8 mouse cellular contexts compared by ENCODE assay signal in the genomic region with DNA sequence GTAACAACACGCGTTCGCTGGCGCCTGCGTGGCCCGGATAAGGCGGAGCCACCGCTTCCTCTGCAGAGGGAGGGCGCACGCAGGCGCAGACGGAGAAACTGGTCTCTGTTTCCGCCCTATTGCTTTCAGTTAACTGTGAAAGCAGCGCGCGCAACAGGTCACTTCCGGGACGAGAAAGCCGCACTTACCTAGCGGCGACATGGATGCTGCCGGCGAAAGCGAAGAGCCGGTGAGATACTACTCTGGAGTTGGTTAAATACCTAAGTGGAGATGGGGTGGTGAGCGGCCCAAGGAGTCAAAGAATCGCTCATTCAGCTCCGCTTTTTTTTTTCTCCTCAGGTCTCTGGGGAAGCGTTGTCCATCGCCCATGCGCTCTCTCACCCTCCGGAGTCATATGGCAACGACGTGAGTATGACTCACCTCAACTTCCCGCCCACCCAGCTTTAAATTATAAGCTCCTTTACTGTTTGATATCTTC. TPM values are rescaled to one million over a fixed set of nuclear protein-coding genes. Genes with fewer than 3 reads are reported as not detected.
DNase-seq lines count a peak whose midpoint lies in the region; ATAC-seq and TF ChIP-seq lines count a peak whose summit lies in the region.

A gene (plus strand): TSS at position 142 of the 478 bp plus-strand sequence.

- H3K4me1 ChIP-seq in heart, embryonic 11.5 days (ENCODE audit: control insufficient read depth, insufficient read depth, low read length): no peaks in the 10 kb centered on the region
- H3K4me1 ChIP-seq in kidney, embryonic 15.5 days: peaks cover 4% of the 10 kb centered on the region; the same call in 1 of the 2 replicates
- 0 out of 2 replicates have a peak, but pooled peaks cover 4% of the 10 kb centered on the region for H3K4me1 ChIP-seq in limb, embryonic 15.5 days
- no peaks in the 10 kb centered on the region for H3K4me1 ChIP-seq in midbrain, postnatal 0 days (ENCODE audit: insufficient read depth, low read length)

- H3K4me3 ChIP-seq in C2C12 (ENCODE audit: insufficient read depth, poor library complexity, severe bottlenecking): peak within 1 kb of the TSS; percentile 51
- H3K4me3 ChIP-seq in heart, embryonic 11.5 days (ENCODE audit: low read depth, low read length): peak within 1 kb of the TSS; percentile 56
- H3K4me3 ChIP-seq in kidney, embryonic 15.5 days (replicated peaks): peak within 1 kb of the TSS; percentile 66
- H3K4me3 ChIP-seq in limb, embryonic 15.5 days: peak within 1 kb of the TSS; percentile 58
- peak within 1 kb of the TSS; percentile 48 for H3K4me3 ChIP-seq in midbrain, postnatal 0 days (ENCODE audit: low read depth, low read length)

- H3K79me2 ChIP-seq in C2C12 (ENCODE audit: control insufficient read depth, insufficient read depth): peaks cover 32% of the 10 kb centered on the region

- no peaks in the 10 kb centered on the region for H3K9me3 ChIP-seq in heart, embryonic 11.5 days (replicated peaks; ENCODE audit: control insufficient read depth, low read length)
- H3K9me3 ChIP-seq in kidney, embryonic 15.5 days (replicated peaks): no peaks in the 10 kb centered on the region
- H3K9me3 ChIP-seq in limb, embryonic 15.5 days: no peaks in the 10 kb centered on the region
- H3K9me3 ChIP-seq in midbrain, postnatal 0 days (ENCODE audit: low read length): no peaks in the 10 kb centered on the region

- peaks cover 38% of the 10 kb centered on the region for H3K36me3 ChIP-seq in C2C12 (ENCODE audit: control insufficient read depth, insufficient read depth)
- H3K36me3 ChIP-seq in heart, embryonic 11.5 days (ENCODE audit: control insufficient read depth, insufficient read depth, low read length): no peaks in the 10 kb centered on the region
- peaks cover 20% of the 10 kb centered on the region for H3K36me3 ChIP-seq in kidney, embryonic 15.5 days
- H3K36me3 ChIP-seq in limb, embryonic 15.5 days: peaks cover 7% of the 10 kb centered on the region; the same call in 1 of the 2 replicates
- H3K36me3 ChIP-seq in midbrain, postnatal 0 days (ENCODE audit: insufficient read depth, low read length): no peaks in the 10 kb centered on the region

- peak within 1 kb of the TSS; percentile 70 for H3K9ac ChIP-seq in heart, embryonic 11.5 days (ENCODE audit: low read depth, low read length)
- peak within 1 kb of the TSS; percentile 55 for H3K9ac ChIP-seq in kidney, embryonic 15.5 days
- peak within 1 kb of the TSS; percentile 39 for H3K9ac ChIP-seq in limb, embryonic 15.5 days
- H3K9ac ChIP-seq in midbrain, postnatal 0 days (replicated peaks; ENCODE audit: low read length, poor library complexity, severe bottlenecking): peak within 1 kb of the TSS; percentile 50

- H3K27me3 ChIP-seq in C2C12 (ENCODE audit: control insufficient read depth, insufficient read depth, insufficient read length): no peaks in the 10 kb centered on the region
- no peaks in the 10 kb centered on the region for H3K27me3 ChIP-seq in heart, embryonic 11.5 days (ENCODE audit: control insufficient read depth, insufficient read depth, low read length)
- no peaks in the 10 kb centered on the region for H3K27me3 ChIP-seq in kidney, embryonic 15.5 days
- H3K27me3 ChIP-seq in limb, embryonic 15.5 days: no peaks in the 10 kb centered on the region
- H3K27me3 ChIP-seq in midbrain, postnatal 0 days (ENCODE audit: insufficient read depth, low read length): no peaks in the 10 kb centered on the region

- H3K4me2 ChIP-seq in heart, embryonic 11.5 days: peak within 1 kb of the TSS; percentile 69
- H3K4me2 ChIP-seq in kidney, embryonic 15.5 days: peak within 1 kb of the TSS; percentile 70
- peak within 1 kb of the TSS; percentile 49 for H3K4me2 ChIP-seq in limb, embryonic 15.5 days
- H3K4me2 ChIP-seq in midbrain, postnatal 0 days (ENCODE audit: low read depth, low read length, poor library complexity, severe bottlenecking): peak within 1 kb of the TSS; percentile 65

- peak within 1 kb of the TSS; percentile 85 for H3ac ChIP-seq in C2C12 (ENCODE audit: control insufficient read depth, insufficient read length, low read depth)

- TF ChIP-seq CTCF in C2C12 (IDR thresholded peaks at IDR 0.05; ENCODE audit: control insufficient read depth, insufficient read depth, insufficient read length): no peak
- TF ChIP-seq CTCF in brain, embryonic 14.5 days (IDR thresholded peaks at IDR 0.05; ENCODE audit: borderline replicate concordance, extremely low read depth, insufficient read depth, insufficient read length): no peak
- TF ChIP-seq CTCF in midbrain, postnatal 0 days (IDR thresholded peaks at IDR 0.05): peak; percentile 27; the same call in 1 of the 2 replicates

- no peak for TF ChIP-seq POLR2A in brain, embryonic 14.5 days (IDR thresholded peaks at IDR 0.05; ENCODE audit: borderline replicate concordance, extremely low read depth, insufficient read depth, insufficient read length, poor library complexity, severe bottlenecking)

- H3K27ac ChIP-seq in heart, embryonic 11.5 days (ENCODE audit: low read depth, low read length): no peak within 1 kb of the TSS
- peak within 1 kb of the TSS; percentile 72; the same call in 1 of the 2 replicates for H3K27ac ChIP-seq in kidney, embryonic 15.5 days
- H3K27ac ChIP-seq in limb, embryonic 15.5 days: peak within 1 kb of the TSS; percentile 57; the same call in 1 of the 2 replicates
- H3K27ac ChIP-seq in midbrain, postnatal 0 days (ENCODE audit: low read depth, low read length): peak within 1 kb of the TSS; percentile 59

- WGBS in heart, embryonic 11.5 days (ENCODE audit: insufficient replicate concordance): under 1% methylated on average over 35 of the region's 35 CpGs
- WGBS in kidney, embryonic 15.5 days: 3% methylated on average over 35 of the region's 35 CpGs
- WGBS in limb, embryonic 15.5 days: 2% methylated on average over 35 of the region's 35 CpGs
- WGBS in midbrain, postnatal 0 days: 4% methylated on average over 35 of the region's 35 CpGs

- peak; percentile 100 for ATAC-seq in erythroblast, adult 5-6 weeks (replicated peaks; ENCODE audit: low FRiP score, poor library complexity, severe bottlenecking)
- ATAC-seq in heart, embryonic 11.5 days (replicated peaks; ENCODE audit: insufficient number of reproducible peaks, low FRiP score, low TSS enrichment): peak; percentile 95
- ATAC-seq in kidney, embryonic 15.5 days (replicated peaks; ENCODE audit: low FRiP score): peak; percentile 99
- peak; percentile 94 for ATAC-seq in limb, embryonic 15.5 days (ENCODE audit: insufficient number of reproducible peaks, low FRiP score, low TSS enrichment, low read depth)
- ATAC-seq in midbrain, postnatal 0 days (ENCODE audit: low FRiP score): peak; percentile 98

- peak; percentile 98 for DNase-seq in brain, embryonic 14.5 days (ENCODE audit: low read depth)
- DNase-seq in midbrain, postnatal 0 days (ENCODE audit: low spot score): peak; percentile 95
- peak; percentile 79 to 93 for DNase-seq in spleen, postnatal 10 days (ENCODE audit: low spot score in 2 of 2)

- peaks cover 16% of the 10 kb centered on the region for H3K79me3 ChIP-seq in C2C12 (ENCODE audit: low read depth)

TF ChIP-seq in C2C12, 6 proteins besides CTCF, POLR2A, EP300 and RAD21:
- TF ChIP-seq FOSL1 (IDR thresholded peaks at IDR 0.05; ENCODE audit: insufficient read depth, low read length, poor library complexity, severe bottlenecking) (no peak), USF1 (IDR thresholded peaks at IDR 0.05; ENCODE audit: low read depth) (peak; percentile 46), MYOG (IDR thresholded peaks at IDR 0.05; ENCODE audit: control insufficient read depth, extremely low read depth, insufficient read length) (no peak)

RNA-seq across cellular contexts. Expression of the gene that starts here (rescaled TPM):
- polyA plus RNA-seq in C2C12 (2012; fragmentation: generic; extraction: Trizol): 21.8 TPM
- polyA plus RNA-seq in brain, embryonic 14.5 days (2012; rRNA removed): 12.5 and 12.9 TPM in 2 replicates
- total RNA-seq in erythroblast, adult 5-6 weeks (2015; ENCODE audit: low replicate concordance): 9.2 and 15.8 TPM in 2 replicates
- total RNA-seq in erythroblast, adult 5-6 weeks (2017; ENCODE audit: low replicate concordance): 5.2 and 7.2 TPM in 2 replicates
- 39.1 and 45.0 TPM in 2 replicates for polyA plus RNA-seq in heart, embryonic 11.5 days (2014; fragmentation: Nextera tagmentation; extraction: Ambion mirVana)
- polyA plus RNA-seq in kidney, embryonic 15.5 days (2015; fragmentation: Nextera tagmentation; extraction: Ambion mirVana): 64.1 and 67.8 TPM in 2 replicates
- 61.0 and 63.3 TPM in 2 replicates for polyA plus RNA-seq in limb, embryonic 15.5 days (2015; fragmentation: Nextera tagmentation; extraction: Ambion mirVana)
- 12.3 and 24.6 TPM in 2 replicates for total RNA-seq in midbrain, postnatal 0 days (2014; rRNA removed)
- 26.9 and 30.4 TPM in 2 replicates for polyA plus RNA-seq in midbrain, postnatal 0 days (2015; fragmentation: Nextera tagmentation; extraction: Ambion mirVana)
